Mouse (Mus musculus): ENCODE data around the gene Kdm4b. TPM values are rescaled to one million over a fixed set of nuclear protein-coding genes. Genes with fewer than 3 reads are reported as not detected.
A peak's percentile ranks its signal among the peaks of the same experiment; 100 is the strongest.

Gene Kdm4b
- polyA plus RNA-seq (2016; fragmentation: Nextera tagmentation; extraction: Ambion mirVana), result 13.6 and 13.9 TPM in 2 replicates

DNA sequence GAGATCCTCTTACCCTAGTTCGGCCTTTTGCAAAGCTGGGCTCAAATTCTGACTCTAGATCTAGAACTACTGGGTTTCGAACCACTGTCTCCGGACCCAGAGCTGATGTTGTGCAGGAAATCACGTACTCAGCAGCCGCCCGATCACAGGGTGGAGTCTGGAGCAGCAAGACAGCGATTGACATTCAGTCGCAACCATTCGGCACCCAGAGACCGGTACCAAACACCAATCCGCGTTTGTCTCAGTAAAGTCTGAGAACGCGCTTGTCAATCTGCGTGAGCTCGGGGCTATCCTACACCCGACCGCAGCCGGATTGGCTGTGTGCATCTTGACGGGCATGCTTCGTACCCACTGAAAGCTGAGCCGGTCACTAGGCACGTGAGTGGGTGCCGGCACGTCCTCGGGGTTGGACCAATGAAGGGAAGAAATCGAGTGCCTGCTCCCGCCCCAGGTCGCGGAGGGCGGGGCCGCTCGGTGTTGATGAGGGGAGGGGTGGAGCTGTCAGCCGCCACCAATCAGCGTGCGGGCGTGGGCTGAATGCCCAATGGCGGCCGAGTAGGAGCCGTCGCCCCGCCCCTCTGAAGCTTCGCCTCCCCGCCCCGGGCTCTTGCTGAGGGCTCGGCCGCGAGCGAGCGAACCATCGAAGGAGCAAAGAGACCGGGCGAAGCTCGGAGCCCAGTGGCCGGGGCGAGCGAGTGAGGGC is at the start of gene Kdm4b:
TSS of gene Kdm4b (plus strand) at position 613 of the 703 bp plus-strand sequence.
- Histone ChIP-seq H3K4me1 (peaks cover 61% of the 10 kb centered on the region), H3K27ac (peak within 1 kb of the TSS; percentile 95), H3K27me3 (replicated peaks) (no peaks in the 10 kb centered on the region), H3K9me3 (replicated peaks) (no peaks in the 10 kb centered on the region), H3K4me2 (peak within 1 kb of the TSS; percentile 97), H3K9ac (peak within 1 kb of the TSS; percentile 88), H3K4me3 (peak within 1 kb of the TSS; percentile 76), H3K36me3 (peaks cover 35% of the 10 kb centered on the region)
- under 1% methylated on average over 57 of the region's 57 CpGs for WGBS (ENCODE audit: insufficient replicate concordance)
- ATAC-seq, result peak; percentile 98

DNA sequence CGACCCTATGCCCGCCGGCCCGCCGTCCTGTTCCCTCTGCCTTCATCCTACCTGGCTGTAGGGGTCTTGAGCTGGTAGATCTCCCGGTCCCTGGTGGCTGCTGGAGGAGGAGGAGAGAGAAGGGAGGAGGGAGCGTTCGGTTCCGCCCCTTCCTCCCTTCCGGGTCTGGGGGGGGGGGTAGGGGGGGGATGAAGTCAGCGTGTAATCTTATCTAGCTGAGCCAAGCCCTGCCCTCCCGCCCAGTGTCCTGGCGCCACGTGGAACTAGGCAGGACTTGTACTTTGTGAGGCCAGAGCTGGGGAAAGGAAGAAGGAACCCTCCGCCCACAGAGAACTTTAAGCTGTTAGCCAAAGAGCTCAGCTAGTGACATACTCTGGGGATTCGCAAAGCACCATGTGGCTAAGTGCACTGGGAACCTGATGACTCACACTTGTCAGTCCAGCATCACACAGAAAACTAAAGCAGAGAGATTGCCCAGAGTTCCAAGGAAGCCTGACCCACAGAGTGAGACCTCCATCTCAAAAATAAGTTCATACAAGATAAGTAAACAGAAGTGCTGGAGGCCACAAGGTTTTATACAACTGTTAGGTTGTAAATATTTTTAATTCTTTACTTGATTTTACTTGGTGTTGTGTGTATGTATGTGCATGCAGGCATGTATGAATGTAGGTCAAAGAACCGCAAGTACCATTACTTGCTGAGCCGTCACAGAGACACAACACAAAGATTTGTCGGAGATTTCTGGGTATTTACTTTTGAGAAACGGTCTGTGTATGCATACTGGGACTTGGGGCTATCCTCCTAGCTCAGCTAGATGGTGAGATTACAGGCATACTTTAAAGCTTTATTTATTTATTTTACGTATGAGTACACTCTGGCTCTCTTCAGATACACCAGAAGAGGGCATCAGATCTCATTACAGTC is 49.0 kb upstream of the Kdm4b start, which contains the start of gene Ticam1:
TSS of gene Ticam1 (minus strand) at position 144 of the 924 bp plus-strand sequence.
- Histone ChIP-seq H3K9me3 (replicated peaks) (no peaks in the 10 kb centered on the region), H3K4me3 (peak within 1 kb of the TSS; percentile 74), H3K36me3 (peaks cover 45% of the 10 kb centered on the region), H3K27me3 (replicated peaks) (no peaks in the 10 kb centered on the region), H3K4me2 (peak within 1 kb of the TSS; percentile 91), H3K27ac (peak within 1 kb of the TSS; percentile 92), H3K9ac (peak within 1 kb of the TSS; percentile 87), H3K4me1 (peaks cover 72% of the 10 kb centered on the region)
- peak; percentile 89 for ATAC-seq
- WGBS (ENCODE audit: insufficient replicate concordance), result 3% methylated on average over 21 of the region's 21 CpGs

DNA sequence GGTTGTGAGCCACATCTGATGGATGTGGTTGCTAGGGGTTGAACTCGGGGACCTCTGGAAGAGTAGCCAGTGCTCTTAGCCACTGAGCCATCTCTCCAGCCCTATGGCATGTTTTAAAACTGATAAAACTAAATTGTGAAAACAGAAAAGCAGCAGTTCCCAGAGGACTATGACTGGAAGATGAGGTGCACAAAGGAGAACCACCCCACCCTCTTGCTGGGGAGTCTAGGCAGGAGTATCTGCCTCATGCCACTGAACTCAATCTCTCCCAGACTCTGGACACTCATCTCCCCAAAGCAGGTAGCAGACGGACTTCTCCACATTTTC is 48.3 kb upstream of the Kdm4b start:
- 22% methylated on average over 2 of the region's 2 CpGs for WGBS (ENCODE audit: insufficient replicate concordance)
- Histone ChIP-seq H3K9me3 (replicated peaks) (no peaks in the 10 kb centered on the region), H3K27me3 (replicated peaks) (no peaks in the 10 kb centered on the region), H3K4me1 (peaks cover 72% of the 10 kb centered on the region), H3K4me3 (peak overlapping the region; percentile 74), H3K4me2 (peak overlapping the region; percentile 91), H3K27ac (peak overlapping the region; percentile 92), H3K36me3 (peaks cover 43% of the 10 kb centered on the region), H3K9ac (peak overlapping the region; percentile 87)
- peak; percentile 3; the same call in 1 of the 2 replicates for ATAC-seq

DNA sequence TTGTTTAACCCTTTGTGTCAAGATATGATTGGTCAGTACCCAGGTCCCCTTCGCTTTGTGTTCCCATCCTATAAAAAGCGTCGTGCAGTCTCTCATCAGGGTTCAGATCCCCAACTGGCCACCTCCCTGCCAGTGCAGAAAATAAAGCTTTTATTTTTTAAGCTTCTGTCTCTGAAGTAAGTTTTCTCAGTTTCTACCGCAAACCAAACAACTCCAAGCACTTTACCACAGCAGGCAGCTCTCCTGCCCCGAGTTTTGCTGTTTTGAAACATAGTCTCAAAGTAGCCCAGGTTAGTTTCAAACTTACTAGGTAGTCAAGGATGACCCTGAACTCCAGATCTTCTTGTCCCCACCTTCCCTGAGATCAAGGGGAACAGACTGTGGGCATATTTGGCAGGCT is 47.5 kb upstream of the Kdm4b start:
- H3K4me3 ChIP-seq, result no peak overlapping the region
- no peak for ATAC-seq
- H3K36me3 ChIP-seq, result peaks cover 45% of the 10 kb centered on the region
- WGBS (ENCODE audit: insufficient replicate concordance), result 87% methylated on average over 5 of the region's 5 CpGs
- H3K9me3 ChIP-seq (replicated peaks), result no peaks in the 10 kb centered on the region
- H3K27me3 ChIP-seq (replicated peaks), result no peaks in the 10 kb centered on the region
- no peak overlapping the region for H3K9ac ChIP-seq
- H3K27ac ChIP-seq, result peak overlapping the region; percentile 92
- peaks cover 73% of the 10 kb centered on the region for H3K4me1 ChIP-seq
- H3K4me2 ChIP-seq, result peak overlapping the region; percentile 91; the same call in 1 of the 2 replicates

GRCm38 (mm10) chr17:56279481-56280155 is 46.2 kb upstream of the Kdm4b start:
- Histone ChIP-seq H3K27ac (0 out of 2 replicates have a peak overlapping the region, but pooled peaks have one; percentile 43), H3K9ac (no peak overlapping the region), H3K4me3 (no peak overlapping the region), H3K4me1 (peaks cover 61% of the 10 kb centered on the region), H3K9me3 (replicated peaks) (no peaks in the 10 kb centered on the region), H3K27me3 (replicated peaks) (no peaks in the 10 kb centered on the region), H3K4me2 (no peak overlapping the region), H3K36me3 (peaks cover 50% of the 10 kb centered on the region)
- no peak for ATAC-seq
- WGBS (ENCODE audit: insufficient replicate concordance), result 92% methylated on average over 12 of the region's 12 CpGs

- H3K36me3 ChIP-seq, result peaks cover 66% of the 10 kb centered on the region
- H3K4me1 ChIP-seq, result peaks cover 54% of the 10 kb centered on the region
- ATAC-seq, result no peak
- H3K27ac ChIP-seq, result 0 out of 2 replicates have a peak overlapping the region, but pooled peaks have one; percentile 29
- peak overlapping the region; percentile 22 for H3K4me2 ChIP-seq
- no peaks in the 10 kb centered on the region for H3K9me3 ChIP-seq (replicated peaks)
- H3K9ac ChIP-seq, result no peak overlapping the region
- H3K4me3 ChIP-seq, result no peak overlapping the region
- H3K27me3 ChIP-seq (replicated peaks), result no peaks in the 10 kb centered on the region
- WGBS (ENCODE audit: insufficient replicate concordance), result 72% methylated on average over 12 of the region's 12 CpGs
Observed at GRCm38 (mm10) chr17:56281193-56281592, 44.7 kb upstream of the Kdm4b start.

- Histone ChIP-seq H3K4me2 (no peak overlapping the region), H3K36me3 (peaks cover 73% of the 10 kb centered on the region), H3K27ac (0 out of 2 replicates have a peak overlapping the region, but pooled peaks have one; percentile 1), H3K4me1 (peaks cover 58% of the 10 kb centered on the region), H3K27me3 (replicated peaks) (no peaks in the 10 kb centered on the region), H3K9ac (no peak overlapping the region), H3K9me3 (replicated peaks) (no peaks in the 10 kb centered on the region), H3K4me3 (no peak overlapping the region)
- 86% methylated on average over 4 of the region's 4 CpGs for WGBS (ENCODE audit: insufficient replicate concordance)
- no peak for ATAC-seq
Observed at GRCm38 (mm10) chr17:56282802-56283201, 43.1 kb upstream of the Kdm4b start.

DNA sequence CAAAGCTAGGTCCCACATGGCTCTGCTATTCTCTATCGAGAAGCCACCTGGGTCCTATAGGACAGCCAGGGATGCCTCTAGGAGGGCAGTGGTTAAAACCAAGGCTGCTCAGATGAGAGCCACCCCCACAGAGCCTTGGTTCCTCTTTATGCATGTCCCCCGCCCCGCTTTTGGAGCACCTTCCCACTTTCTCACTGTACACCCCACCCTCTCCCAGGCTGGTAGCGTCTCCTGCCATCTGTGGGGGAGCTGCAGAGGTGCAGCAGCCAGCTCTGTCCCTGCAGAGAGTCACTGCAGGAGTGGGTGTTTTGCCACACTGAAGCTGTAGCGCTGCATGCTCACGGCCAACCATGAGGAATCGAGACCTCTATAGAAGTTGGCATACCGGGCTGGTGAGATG is 42.5 kb upstream of the Kdm4b start:
- Histone ChIP-seq H3K9ac (no peak overlapping the region), H3K27ac (0 out of 2 replicates have a peak overlapping the region, but pooled peaks have one; percentile 1), H3K9me3 (replicated peaks) (no peaks in the 10 kb centered on the region), H3K4me2 (no peak overlapping the region), H3K27me3 (replicated peaks) (no peaks in the 10 kb centered on the region), H3K4me3 (no peak overlapping the region), H3K36me3 (peaks cover 72% of the 10 kb centered on the region), H3K4me1 (peaks cover 58% of the 10 kb centered on the region)
- no peak for ATAC-seq
- WGBS (ENCODE audit: insufficient replicate concordance), result 71% methylated on average over 8 of the region's 8 CpGs

- 88% methylated on average over 11 of the region's 11 CpGs for WGBS (ENCODE audit: insufficient replicate concordance)
Observed at GRCm38 (mm10) chr17:56285995-56286394, 39.9 kb upstream of the Kdm4b start.

DNA sequence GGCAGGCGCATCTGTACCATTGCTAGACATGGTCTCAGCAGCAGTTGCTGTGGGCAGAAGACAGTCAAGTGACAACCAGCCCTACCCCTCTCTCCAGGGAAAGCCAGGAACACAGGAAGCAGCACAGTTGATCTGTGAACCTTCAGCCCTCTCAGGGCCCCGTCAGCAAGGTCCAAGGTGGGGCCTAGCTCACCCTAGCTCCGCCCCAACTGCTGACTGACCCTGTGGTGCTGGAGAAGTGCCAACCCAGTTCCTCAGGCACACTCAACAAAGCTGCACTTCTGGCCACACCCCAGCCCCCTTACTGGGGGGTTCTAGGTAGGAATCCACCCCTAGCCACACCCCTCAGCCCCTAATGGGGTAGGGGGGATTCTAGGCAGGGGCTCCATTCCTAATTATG is 38.0 kb upstream of the Kdm4b start:
- Histone ChIP-seq H3K9ac (peak overlapping the region; percentile 45), H3K4me1 (peaks cover 70% of the 10 kb centered on the region), H3K4me2 (peak overlapping the region; percentile 85), H3K27me3 (replicated peaks) (no peaks in the 10 kb centered on the region), H3K36me3 (peaks cover 40% of the 10 kb centered on the region), H3K27ac (peak overlapping the region; percentile 93), H3K9me3 (replicated peaks) (no peaks in the 10 kb centered on the region), H3K4me3 (peak overlapping the region; percentile 28)
- 38% methylated on average over 3 of the region's 3 CpGs for WGBS (ENCODE audit: insufficient replicate concordance)
- peak; percentile 56 for ATAC-seq

More at GRCm38 (mm10) chr17:56285995-56286394, 39.9 kb upstream of the Kdm4b start:
- Histone ChIP-seq H3K4me3 (no peak overlapping the region), H3K4me1 (peaks cover 68% of the 10 kb centered on the region), H3K27me3 (replicated peaks) (no peaks in the 10 kb centered on the region), H3K9ac (no peak overlapping the region), H3K4me2 (no peak overlapping the region), H3K27ac (no peak overlapping the region), H3K9me3 (replicated peaks) (no peaks in the 10 kb centered on the region), H3K36me3 (peaks cover 56% of the 10 kb centered on the region)
- no peak for ATAC-seq

GRCm38 (mm10) chr17:56288866-56289265 is 37.0 kb upstream of the Kdm4b start:
- WGBS (ENCODE audit: insufficient replicate concordance), result 26% methylated on average over 3 of the region's 3 CpGs
- H3K9me3 ChIP-seq (replicated peaks), result no peaks in the 10 kb centered on the region
- H3K4me2 ChIP-seq, result peak overlapping the region; percentile 85
- H3K27me3 ChIP-seq (replicated peaks), result no peaks in the 10 kb centered on the region
- peaks cover 65% of the 10 kb centered on the region for H3K4me1 ChIP-seq
- no peak for ATAC-seq
- peak overlapping the region; percentile 93 for H3K27ac ChIP-seq
- H3K4me3 ChIP-seq, result peak overlapping the region; percentile 64
- peak overlapping the region; percentile 74; the same call in 1 of the 2 replicates for H3K9ac ChIP-seq
- peaks cover 31% of the 10 kb centered on the region for H3K36me3 ChIP-seq

Data from liver, embryonic 12.5 days (tissue).